Mouse (Mus musculus): ENCODE measurements around the gene Nol9. TPM values are rescaled to one million over a fixed set of nuclear protein-coding genes. Genes with fewer than 3 reads are reported as not detected.

Nol9 gene
- polyA plus RNA-seq, 1 experiment from 2014 or later: 32.8 TPM

DNA sequence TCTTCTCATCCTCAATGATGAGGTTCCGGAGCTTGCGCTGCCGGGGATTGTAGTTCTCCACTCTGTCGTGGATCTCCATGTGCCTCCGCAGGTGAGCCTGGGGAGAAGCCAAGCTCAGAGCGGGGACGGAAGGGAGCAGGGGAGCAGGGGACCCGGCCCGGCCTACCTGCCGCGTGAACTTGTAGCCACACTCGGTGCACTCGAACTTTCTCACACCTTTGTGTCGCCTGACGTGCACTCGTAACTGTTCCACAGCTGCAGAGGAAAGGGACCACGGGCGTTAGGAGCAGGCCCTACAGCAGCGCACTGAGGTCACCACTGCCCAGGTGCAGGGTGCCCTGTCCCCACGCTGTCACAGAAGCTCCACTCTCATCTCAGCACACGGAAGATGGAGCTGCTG, 19.1 kb upstream of the Nol9 start:
- no peak for DNase-seq (ENCODE audit: low spot score)
- peaks cover 19% of the 10 kb centered on the region for H3K36me3 ChIP-seq (ENCODE audit: control insufficient read depth, insufficient read depth, low read length)
- H3K27me3 ChIP-seq (ENCODE audit: control insufficient read depth, insufficient read depth, low read length): no peaks in the 10 kb centered on the region
- H3K4me3 ChIP-seq (ENCODE audit: low read depth, low read length): no peak overlapping the region
- 92% methylated on average over 21 of the region's 21 CpGs for WGBS
- no peak overlapping the region for H3K27ac ChIP-seq (ENCODE audit: low read depth, low read length)
- H3K4me1 ChIP-seq (ENCODE audit: control insufficient read depth, insufficient read depth, low read length): no peaks in the 10 kb centered on the region
- H3K9me3 ChIP-seq (ENCODE audit: control insufficient read depth, low read length): no peaks in the 10 kb centered on the region; the same call in 1 of the 2 replicates
- ATAC-seq (ENCODE audit: insufficient read depth, low FRiP score, low TSS enrichment): no peak
- no peak overlapping the region for H3K4me2 ChIP-seq (ENCODE audit: low read depth)
- H3K9ac ChIP-seq (ENCODE audit: low read length): no peak overlapping the region

DNA sequence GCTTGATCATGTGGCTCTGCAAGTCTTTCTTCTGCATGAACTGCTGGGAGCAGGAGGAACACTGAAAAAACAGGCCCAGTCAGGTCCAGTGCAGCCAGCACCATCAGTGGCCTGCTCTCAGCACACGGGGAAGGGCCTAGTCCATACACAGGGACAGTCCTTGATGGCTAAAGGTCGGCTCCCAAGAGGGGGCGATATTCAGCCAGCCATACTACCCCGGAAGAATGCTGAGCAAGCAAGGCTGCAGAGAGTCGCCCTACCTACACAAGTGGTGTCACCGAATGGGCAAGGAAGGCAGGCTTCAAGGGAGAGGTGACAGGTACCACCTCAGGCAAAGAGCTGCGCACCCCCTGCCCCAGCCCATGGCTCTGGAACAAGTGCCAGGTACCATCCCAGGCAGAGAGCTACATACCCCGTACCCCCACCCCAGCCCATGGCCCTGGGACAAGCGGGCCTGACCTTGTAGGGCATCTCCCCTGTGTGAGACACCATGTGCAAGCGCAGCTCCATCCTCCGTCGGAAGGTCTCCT, 17.5 kb upstream of the Nol9 start:
- Histone ChIP-seq H3K9ac (ENCODE audit: low read length) (no peak overlapping the region), H3K4me2 (ENCODE audit: low read depth) (no peak overlapping the region), H3K4me3 (ENCODE audit: low read depth, low read length) (no peak overlapping the region), H3K27me3 (ENCODE audit: control insufficient read depth, insufficient read depth, low read length) (no peaks in the 10 kb centered on the region), H3K36me3 (ENCODE audit: control insufficient read depth, insufficient read depth, low read length) (peaks cover 17% of the 10 kb centered on the region), H3K4me1 (ENCODE audit: control insufficient read depth, insufficient read depth, low read length) (peaks cover 13% of the 10 kb centered on the region), H3K9me3 (ENCODE audit: control insufficient read depth, low read length) (no peaks in the 10 kb centered on the region; the same call in 1 of the 2 replicates), H3K27ac (ENCODE audit: low read depth, low read length) (no peak overlapping the region)
- ATAC-seq (ENCODE audit: insufficient read depth, low FRiP score, low TSS enrichment): no peak
- DNase-seq (ENCODE audit: low spot score): no peak
- WGBS: 76% methylated on average over 12 of the region's 12 CpGs

DNA sequence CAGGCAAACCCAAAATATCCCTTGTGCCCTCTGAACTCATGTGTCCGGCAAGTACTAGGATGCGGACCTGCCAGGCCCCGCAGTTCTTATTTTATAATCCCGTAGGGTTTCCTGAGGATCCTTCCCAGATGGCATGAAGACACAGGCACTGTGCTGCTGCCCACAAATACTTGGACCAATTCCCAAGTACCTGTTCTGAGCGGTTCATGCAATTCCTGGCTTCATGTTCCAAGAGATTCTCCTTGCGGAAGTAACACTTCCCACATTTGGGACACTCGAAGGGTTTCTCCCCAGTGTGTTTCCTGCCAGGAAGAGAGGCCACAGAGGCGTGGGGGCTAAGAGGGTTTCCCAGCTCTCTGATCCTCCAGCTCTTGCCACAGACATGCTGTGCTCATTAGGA, 16.6 kb upstream of the Nol9 start:
- no peak overlapping the region for H3K4me3 ChIP-seq (ENCODE audit: low read depth, low read length)
- H3K4me2 ChIP-seq (ENCODE audit: low read depth): no peak overlapping the region
- H3K27ac ChIP-seq (ENCODE audit: low read depth, low read length): no peak overlapping the region
- ATAC-seq (ENCODE audit: insufficient read depth, low FRiP score, low TSS enrichment): no peak
- WGBS: 90% methylated on average over 8 of the region's 8 CpGs
- H3K9me3 ChIP-seq (ENCODE audit: control insufficient read depth, low read length): no peaks in the 10 kb centered on the region; the same call in 1 of the 2 replicates
- no peak for DNase-seq (ENCODE audit: low spot score)
- H3K27me3 ChIP-seq (ENCODE audit: control insufficient read depth, insufficient read depth, low read length): no peaks in the 10 kb centered on the region
- H3K4me1 ChIP-seq (ENCODE audit: control insufficient read depth, insufficient read depth, low read length): peaks cover 17% of the 10 kb centered on the region
- no peak overlapping the region for H3K9ac ChIP-seq (ENCODE audit: low read length)
- peaks cover 17% of the 10 kb centered on the region for H3K36me3 ChIP-seq (ENCODE audit: control insufficient read depth, insufficient read depth, low read length)

DNA sequence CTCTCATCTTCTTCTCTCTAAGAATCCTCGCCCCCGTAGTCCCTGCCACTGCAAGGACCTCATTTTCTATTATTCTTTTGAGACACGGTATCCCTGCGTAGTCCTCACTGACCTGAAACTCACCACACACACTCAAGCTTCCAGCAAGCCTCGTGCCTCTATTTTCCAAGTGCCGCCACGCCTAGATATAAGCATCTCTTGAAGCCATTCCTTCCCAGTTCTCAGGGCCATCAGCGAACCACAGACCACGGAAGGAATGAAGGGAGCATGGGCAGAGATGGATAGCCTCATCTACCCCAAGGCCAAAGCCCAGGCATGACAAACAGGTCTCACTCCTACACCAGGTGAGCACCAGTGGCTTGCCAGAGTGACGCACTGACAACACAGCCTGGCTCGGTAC, 14.6 kb upstream of the Nol9 start:
- no peak for ATAC-seq (ENCODE audit: insufficient read depth, low FRiP score, low TSS enrichment)
- whole genome bisulfite sequencing: 92% methylated on average over 11 of the region's 11 CpGs
- peaks cover 15% of the 10 kb centered on the region for H3K36me3 ChIP-seq (ENCODE audit: control insufficient read depth, insufficient read depth, low read length)

DNA sequence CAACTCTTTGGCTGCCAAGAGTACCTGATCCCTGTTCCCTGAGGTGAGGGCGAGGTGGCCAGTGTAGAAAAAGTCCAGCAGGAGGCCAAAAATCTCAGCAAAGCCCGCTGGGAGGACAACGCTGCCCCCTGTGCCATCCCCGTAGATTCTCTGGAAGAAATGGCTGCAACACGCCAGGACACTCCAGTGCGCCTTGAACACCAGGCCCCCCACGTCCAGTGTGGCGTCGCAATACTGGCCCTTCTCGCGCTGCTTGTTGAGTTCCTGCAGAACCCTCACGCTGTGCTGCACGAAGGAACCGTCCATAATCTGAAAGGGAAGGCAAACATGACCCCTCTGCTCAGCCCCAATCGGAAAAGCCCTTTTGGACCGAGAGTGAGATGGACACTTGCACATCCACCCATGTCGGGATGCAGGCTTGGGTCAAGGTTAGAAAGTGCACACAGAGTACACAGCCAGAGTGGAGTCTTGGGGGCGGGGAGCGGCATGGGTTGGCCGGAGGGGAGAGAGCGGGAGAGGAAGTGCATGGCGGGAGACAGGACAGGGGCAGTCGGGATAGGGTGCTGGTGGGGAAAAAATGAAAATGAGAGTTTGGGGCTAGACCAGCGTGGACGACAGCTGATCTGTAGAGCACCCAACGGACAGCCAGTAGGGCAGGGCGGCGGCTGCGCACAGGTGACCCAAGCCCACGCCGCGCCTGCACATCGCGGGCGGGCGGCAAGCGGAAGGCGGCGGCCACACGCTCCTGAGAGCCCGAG, 12.2 kb upstream of the Nol9 start:
- H3K4me3 ChIP-seq (ENCODE audit: low read depth, low read length): peak overlapping the region; percentile 62
- H3K27ac ChIP-seq (ENCODE audit: low read depth, low read length): no peak overlapping the region
- no peaks in the 10 kb centered on the region for H3K27me3 ChIP-seq (ENCODE audit: control insufficient read depth, insufficient read depth, low read length)
- DNase-seq (ENCODE audit: low spot score) (no peak), ATAC-seq (ENCODE audit: insufficient read depth, low FRiP score, low TSS enrichment) (peak; percentile 59)
- WGBS: 3% methylated on average over 31 of the region's 41 CpGs
- H3K9ac ChIP-seq (ENCODE audit: low read length): peak overlapping the region; percentile 52
- H3K36me3 ChIP-seq (ENCODE audit: control insufficient read depth, insufficient read depth, low read length): no peaks in the 10 kb centered on the region; the same call in none of the 2 replicates
- peaks cover 26% of the 10 kb centered on the region for H3K4me1 ChIP-seq (ENCODE audit: control insufficient read depth, insufficient read depth, low read length)
- peak overlapping the region; percentile 94 for H3K4me2 ChIP-seq (ENCODE audit: low read depth)
- no peaks in the 10 kb centered on the region for H3K9me3 ChIP-seq (ENCODE audit: control insufficient read depth, low read length)

More for the DNA sequence above, 14.6 kb upstream of the Nol9 start:
- Histone ChIP-seq H3K9ac (ENCODE audit: low read length) (no peak overlapping the region), H3K4me1 (ENCODE audit: control insufficient read depth, insufficient read depth, low read length) (peaks cover 26% of the 10 kb centered on the region), H3K27ac (ENCODE audit: low read depth, low read length) (no peak overlapping the region), H3K4me2 (ENCODE audit: low read depth) (no peak overlapping the region), H3K9me3 (ENCODE audit: control insufficient read depth, low read length) (no peaks in the 10 kb centered on the region; the same call in 1 of the 2 replicates), H3K4me3 (ENCODE audit: low read depth, low read length) (no peak overlapping the region), H3K27me3 (ENCODE audit: control insufficient read depth, insufficient read depth, low read length) (no peaks in the 10 kb centered on the region)
- DNase-seq (ENCODE audit: low spot score): no peak

DNA sequence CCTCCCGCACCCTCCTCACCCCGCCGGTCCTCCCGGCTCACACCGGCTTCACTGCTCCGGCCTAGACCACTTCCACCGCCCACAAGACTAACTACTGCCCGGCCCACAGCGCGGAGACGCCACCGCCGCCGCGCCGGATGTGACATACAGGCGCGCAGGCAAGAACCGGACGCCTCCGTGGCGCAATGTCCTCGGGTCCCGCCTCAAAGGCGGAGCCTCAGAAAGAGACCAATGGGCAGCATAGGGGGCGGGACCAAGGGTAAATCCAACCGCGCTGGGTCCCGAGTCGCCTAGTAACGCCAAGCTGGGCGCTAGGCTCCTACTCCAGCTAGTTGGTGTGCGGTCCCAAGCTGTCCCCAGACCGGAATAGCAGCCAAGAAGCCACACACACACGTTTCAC, 11.6 kb upstream of the Nol9 start, which contains the start of gene Zbtb48:
Gene Zbtb48, minus strand, starts transcription at position 148 of the 400 bp plus-strand sequence.
- H3K27me3 ChIP-seq (ENCODE audit: control insufficient read depth, insufficient read depth, low read length): no peaks in the 10 kb centered on the region
- H3K4me1 ChIP-seq (ENCODE audit: control insufficient read depth, insufficient read depth, low read length): peaks cover 26% of the 10 kb centered on the region
- under 1% methylated on average over 34 of the region's 35 CpGs for WGBS
- H3K9me3 ChIP-seq (ENCODE audit: control insufficient read depth, low read length): no peaks in the 10 kb centered on the region
- DNase-seq (ENCODE audit: low spot score) (peak; percentile 98), ATAC-seq (ENCODE audit: insufficient read depth, low FRiP score, low TSS enrichment) (peak; percentile 99)
- no peak within 1 kb of the TSS for H3K27ac ChIP-seq (ENCODE audit: low read depth, low read length)
- H3K9ac ChIP-seq (ENCODE audit: low read length): peak within 1 kb of the TSS; percentile 57
- peak within 1 kb of the TSS; percentile 62 for H3K4me3 ChIP-seq (ENCODE audit: low read depth, low read length)
- H3K36me3 ChIP-seq (ENCODE audit: control insufficient read depth, insufficient read depth, low read length): no peaks in the 10 kb centered on the region; the same call in 1 of the 2 replicates
- H3K4me2 ChIP-seq (ENCODE audit: low read depth): peak within 1 kb of the TSS; percentile 94

DNA sequence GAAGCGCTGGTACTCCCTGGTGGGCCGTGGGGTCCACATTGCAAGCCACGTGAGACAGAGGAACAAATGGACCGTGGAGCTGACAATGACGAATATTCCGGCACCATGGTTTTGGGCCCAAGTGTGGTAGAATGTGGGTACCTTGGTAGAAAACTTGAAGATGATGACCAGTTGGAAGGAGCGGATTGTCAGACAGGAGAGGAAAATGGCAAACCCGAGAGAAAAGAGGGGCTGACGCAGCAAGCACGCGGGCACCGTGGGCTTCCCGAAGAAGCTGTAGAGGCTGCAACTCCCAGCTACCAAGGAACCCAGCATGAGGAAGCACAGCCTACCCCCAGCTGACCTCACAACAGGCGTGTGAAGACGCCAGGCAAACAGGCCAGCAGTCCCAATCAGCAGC, 10.7 kb upstream of the Nol9 start:
- peak overlapping the region; percentile 94 for H3K4me2 ChIP-seq (ENCODE audit: low read depth)
- H3K27me3 ChIP-seq (ENCODE audit: control insufficient read depth, insufficient read depth, low read length): no peaks in the 10 kb centered on the region
- 59% methylated on average over 15 of the region's 15 CpGs for WGBS
- H3K4me1 ChIP-seq (ENCODE audit: control insufficient read depth, insufficient read depth, low read length): peaks cover 26% of the 10 kb centered on the region
- no peaks in the 10 kb centered on the region for H3K36me3 ChIP-seq (ENCODE audit: control insufficient read depth, insufficient read depth, low read length)
- no peak for DNase-seq (ENCODE audit: low spot score)
- H3K9me3 ChIP-seq (ENCODE audit: control insufficient read depth, low read length): no peaks in the 10 kb centered on the region
- peak overlapping the region; percentile 62 for H3K4me3 ChIP-seq (ENCODE audit: low read depth, low read length)
- H3K9ac ChIP-seq (ENCODE audit: low read length): no peak overlapping the region
- H3K27ac ChIP-seq (ENCODE audit: low read depth, low read length): no peak overlapping the region
- ATAC-seq (ENCODE audit: insufficient read depth, low FRiP score, low TSS enrichment): no peak

DNA sequence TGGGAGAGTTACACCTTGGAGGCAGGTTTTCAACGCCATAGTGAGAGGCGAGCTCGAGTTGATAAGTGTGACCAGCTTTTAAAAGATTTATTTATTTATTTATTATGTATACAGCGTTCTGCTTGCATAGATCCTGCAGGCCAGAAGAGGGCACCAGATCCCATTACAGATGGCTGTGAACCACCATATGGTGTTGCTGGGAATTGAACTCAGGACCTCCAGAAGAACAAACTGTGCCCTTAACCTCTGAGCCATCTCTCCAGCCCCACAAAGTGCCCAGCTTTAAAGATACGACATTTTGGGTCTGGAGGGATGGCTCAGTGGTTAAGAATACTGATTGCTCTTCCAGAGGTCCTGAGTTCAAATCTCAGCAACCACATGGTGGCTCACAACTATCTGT, 10.0 kb upstream of the Nol9 start:
- Histone ChIP-seq H3K36me3 (ENCODE audit: control insufficient read depth, insufficient read depth, low read length) (no peaks in the 10 kb centered on the region), H3K4me1 (ENCODE audit: control insufficient read depth, insufficient read depth, low read length) (peaks cover 26% of the 10 kb centered on the region), H3K9me3 (ENCODE audit: control insufficient read depth, low read length) (no peaks in the 10 kb centered on the region), H3K27me3 (ENCODE audit: control insufficient read depth, insufficient read depth, low read length) (no peaks in the 10 kb centered on the region), H3K27ac (ENCODE audit: low read depth, low read length) (no peak overlapping the region), H3K9ac (ENCODE audit: low read length) (no peak overlapping the region), H3K4me2 (ENCODE audit: low read depth) (no peak overlapping the region), H3K4me3 (ENCODE audit: low read depth, low read length) (no peak overlapping the region)
- WGBS: 43% methylated on average over 5 of the region's 5 CpGs
- DNase-seq (ENCODE audit: low spot score) (no peak), ATAC-seq (ENCODE audit: insufficient read depth, low FRiP score, low TSS enrichment) (no peak)

DNA sequence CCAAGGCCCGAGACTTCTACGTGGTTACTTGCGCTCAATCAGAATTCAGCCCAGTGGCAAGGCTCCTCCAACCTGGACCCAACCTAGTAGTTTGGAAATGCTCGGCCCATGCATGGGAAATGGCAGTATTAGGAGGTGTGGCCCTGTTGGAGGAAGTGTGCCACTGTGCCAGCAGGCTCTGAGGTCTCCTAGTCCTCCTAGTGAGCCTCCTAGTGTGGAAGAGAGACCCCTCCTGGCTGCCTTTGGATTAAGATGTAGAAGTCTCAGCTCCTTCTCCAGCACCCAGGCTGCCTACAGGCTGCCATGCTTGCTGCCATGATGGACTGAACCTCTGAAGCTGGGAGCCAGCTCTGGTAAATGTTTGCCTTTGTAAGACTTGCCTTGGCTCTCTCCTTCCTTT, 9.1 kb upstream of the Nol9 start:
- Histone ChIP-seq H3K9me3 (ENCODE audit: control insufficient read depth, low read length) (no peaks in the 10 kb centered on the region), H3K36me3 (ENCODE audit: control insufficient read depth, insufficient read depth, low read length) (no peaks in the 10 kb centered on the region), H3K4me2 (ENCODE audit: low read depth) (no peak overlapping the region), H3K27me3 (ENCODE audit: control insufficient read depth, insufficient read depth, low read length) (no peaks in the 10 kb centered on the region), H3K4me3 (ENCODE audit: low read depth, low read length) (no peak overlapping the region), H3K9ac (ENCODE audit: low read length) (no peak overlapping the region), H3K4me1 (ENCODE audit: control insufficient read depth, insufficient read depth, low read length) (peaks cover 26% of the 10 kb centered on the region), H3K27ac (ENCODE audit: low read depth, low read length) (no peak overlapping the region)
- 85% methylated on average over 4 of the region's 4 CpGs for WGBS
- DNase-seq (ENCODE audit: low spot score) (no peak), ATAC-seq (ENCODE audit: insufficient read depth, low FRiP score, low TSS enrichment) (no peak)

Measured in neural tube, embryonic 11.5 days (tissue).